Mouse (Mus musculus) testis, adult 2 months (tissue): ENCODE measurements around the gene Bcas3.

Experiments
- CTCF ChIP-seq: fragments of 200-500 bp; IDR thresholded peaks from 2 replicates; pipeline ENCODE4 v1.5.1; 2012; ENCODE audit warnings: low read depth, mild to moderate bottlenecking, inconsistent platforms, low read length, moderate library complexity; ENCODE audit not compliant: control insufficient read depth, insufficient read depth, insufficient replicate concordance
- POLR2A ChIP-seq: fragments of 200-500 bp; IDR thresholded peaks from 2 replicates; pipeline ENCODE4 v1.6.1; 2012; ENCODE audit warnings: low read depth, mild to moderate bottlenecking, inconsistent platforms, low read length, moderate library complexity; ENCODE audit not compliant: control insufficient read depth

GRCm38 (mm10) chr11:85644748-85645060, 291.7 kb downstream of the Bcas3 start:
- TF ChIP-seq CTCF = no peak
- TF ChIP-seq POLR2A = no peak
